Mouse (Mus musculus): ENCODE results near the gene Ccdc184.

Gene Ccdc184

GRCm38 (mm10) chr15:98166963-98167644 is at the start of gene Ccdc184:
Ccdc184 (plus strand) TSS chr15:98167158.
- DNase-seq, result no peak

DNA sequence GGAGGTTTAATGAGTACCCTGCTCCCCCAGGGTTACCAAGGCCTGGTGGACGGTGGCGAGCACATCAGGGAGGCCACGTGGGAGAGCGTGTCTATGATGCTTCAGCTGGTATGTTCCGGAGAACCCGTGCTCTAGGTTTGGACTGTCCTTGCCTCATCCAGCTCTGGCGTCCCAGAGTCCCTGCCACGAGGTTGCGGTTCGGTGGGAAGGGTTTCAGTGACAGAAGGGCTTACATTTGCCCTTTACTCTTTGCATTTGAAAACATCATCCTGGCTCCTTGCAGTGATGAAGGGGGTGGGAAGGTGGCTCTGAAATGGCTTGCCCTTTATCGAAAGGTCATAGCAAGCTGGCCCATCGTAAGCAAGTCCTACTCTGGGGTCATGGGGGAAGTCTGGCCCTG is 47.6 kb upstream of the Ccdc184 start:
- DNase-seq, result no peak

- no peak for DNase-seq
Measured at GRCm38 (mm10) chr15:98120831-98121230, 46.1 kb upstream of the Ccdc184 start.

DNA sequence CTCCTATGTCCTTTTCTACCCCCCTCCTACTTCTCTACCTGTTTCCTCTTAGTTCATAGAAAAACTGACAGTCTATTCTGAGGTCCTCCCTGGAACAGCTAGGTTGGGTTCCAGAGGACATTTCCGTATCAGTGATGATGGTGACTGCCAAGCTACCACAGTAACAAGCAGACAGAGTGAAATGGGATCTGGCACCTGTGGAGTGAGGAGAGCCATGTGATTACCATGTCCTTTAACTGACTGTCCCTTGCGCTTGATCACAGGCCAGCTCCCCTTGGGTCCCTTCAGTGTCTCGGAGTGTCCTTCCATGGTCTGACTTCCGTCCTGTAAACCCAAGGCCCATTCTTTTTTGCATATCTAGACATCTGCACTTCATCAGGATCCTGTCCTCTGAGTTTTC is 36.0 kb upstream of the Ccdc184 start:
- DNase-seq, result no peak

GRCm38 (mm10) chr15:98131451-98131850 is 35.5 kb upstream of the Ccdc184 start:
- DNase-seq, result no peak

- no peak for DNase-seq
Measured at GRCm38 (mm10) chr15:98131942-98132655, 34.9 kb upstream of the Ccdc184 start.

DNA sequence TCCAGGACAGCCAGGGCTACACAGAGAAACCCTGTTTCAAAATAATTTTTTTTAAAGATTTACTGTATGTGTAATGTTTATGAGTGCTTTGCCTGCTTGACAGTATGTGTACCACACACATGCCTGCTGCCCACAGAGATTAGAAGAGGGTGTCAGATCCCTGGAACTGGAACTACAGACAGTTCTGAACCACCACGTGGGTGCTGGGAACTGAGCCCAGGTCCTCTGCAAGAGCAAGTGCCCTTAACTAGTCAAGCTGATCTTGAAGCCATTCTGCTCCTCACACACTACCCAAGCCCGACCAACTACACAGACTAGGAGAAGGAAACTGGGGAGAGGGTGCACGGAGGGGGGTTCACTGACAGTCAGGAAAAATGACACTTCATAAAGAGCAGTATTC is 33.5 kb upstream of the Ccdc184 start:
- no peak for DNase-seq

- no peak for DNase-seq
Measured at GRCm38 (mm10) chr15:98134034-98134433, 32.9 kb upstream of the Ccdc184 start.

DNA sequence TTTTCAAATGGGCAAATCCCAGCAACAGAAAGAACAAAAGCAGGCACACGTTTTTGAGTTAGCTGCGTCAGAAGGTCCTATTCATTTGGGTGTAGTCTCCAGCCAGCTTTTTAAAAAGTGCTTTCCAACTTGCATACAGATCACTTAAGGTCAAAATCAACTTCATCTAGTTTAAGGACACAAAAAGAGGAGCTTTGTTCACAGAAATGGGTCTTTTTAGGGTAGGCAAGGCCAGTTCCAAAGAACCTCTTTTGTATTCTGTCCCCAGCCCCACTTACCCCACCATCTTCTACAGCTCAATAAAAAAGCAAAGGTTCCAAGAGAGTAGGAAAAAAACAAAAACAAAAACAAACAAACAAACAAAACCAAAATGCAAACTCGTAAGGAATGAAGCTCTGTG is 32.3 kb upstream of the Ccdc184 start:
- DNase-seq, result no peak

DNA sequence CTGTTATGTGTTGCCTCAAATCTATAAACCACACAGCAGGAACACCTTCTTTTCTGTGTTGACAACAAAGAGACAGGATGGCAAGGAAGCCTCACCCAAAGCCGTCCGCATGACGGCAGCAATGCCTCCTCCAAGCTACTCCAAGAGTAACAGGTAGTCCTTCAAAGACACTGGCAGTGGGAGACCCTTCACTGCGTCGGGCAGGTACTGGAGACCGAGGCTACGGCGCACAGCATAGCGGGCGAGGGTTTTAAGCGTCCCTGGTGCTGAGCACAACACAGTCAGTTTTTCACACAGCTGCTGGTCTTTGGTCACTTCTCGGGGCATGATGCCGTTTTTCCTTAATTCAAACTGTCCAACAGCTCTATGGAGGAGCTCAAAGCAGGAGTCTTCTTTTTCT is 31.3 kb upstream of the Ccdc184 start:
- no peak for DNase-seq

DNA sequence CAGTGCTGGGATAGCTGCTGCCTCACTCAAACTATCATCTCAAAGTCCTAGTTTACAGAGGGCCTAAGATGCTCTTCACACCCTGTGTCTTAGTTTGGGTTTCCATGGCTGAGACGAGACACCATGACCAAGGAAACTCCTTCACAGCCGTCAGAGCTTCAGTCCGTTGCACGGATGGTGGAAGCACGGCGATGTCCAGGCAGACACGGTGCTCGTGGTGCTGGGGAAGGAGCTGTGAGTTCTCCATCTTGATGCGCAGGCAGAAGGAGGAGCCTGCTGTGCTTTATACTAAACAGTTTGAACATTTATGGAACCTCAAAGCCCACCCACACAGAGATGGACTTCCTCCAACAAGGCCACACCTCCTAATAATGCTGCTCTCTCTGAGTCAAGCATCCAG is 30.1 kb upstream of the Ccdc184 start:
- DNase-seq, result no peak

GRCm38 (mm10) chr15:98139763-98140162 is 27.2 kb upstream of the Ccdc184 start:
- no peak for DNase-seq

DNA sequence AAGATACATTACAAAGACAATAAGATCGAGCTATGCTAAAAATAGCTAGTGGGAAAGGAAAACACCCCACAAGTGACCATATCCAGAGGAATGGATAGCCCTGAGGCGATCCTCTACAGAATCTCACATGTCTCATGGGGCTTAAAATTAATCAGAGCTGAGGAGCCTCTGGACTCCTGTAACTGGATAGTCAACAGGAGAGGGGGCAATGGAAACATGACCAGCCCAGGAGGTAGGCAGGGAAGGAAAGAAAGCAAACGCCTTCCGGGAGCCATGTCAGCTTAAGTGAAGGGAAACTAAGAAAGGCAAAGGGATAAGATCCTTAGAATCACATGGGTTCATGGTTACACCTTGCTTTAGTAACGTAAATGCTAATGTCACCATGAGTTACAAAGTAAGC is 26.1 kb upstream of the Ccdc184 start:
- no peak for DNase-seq

DNA sequence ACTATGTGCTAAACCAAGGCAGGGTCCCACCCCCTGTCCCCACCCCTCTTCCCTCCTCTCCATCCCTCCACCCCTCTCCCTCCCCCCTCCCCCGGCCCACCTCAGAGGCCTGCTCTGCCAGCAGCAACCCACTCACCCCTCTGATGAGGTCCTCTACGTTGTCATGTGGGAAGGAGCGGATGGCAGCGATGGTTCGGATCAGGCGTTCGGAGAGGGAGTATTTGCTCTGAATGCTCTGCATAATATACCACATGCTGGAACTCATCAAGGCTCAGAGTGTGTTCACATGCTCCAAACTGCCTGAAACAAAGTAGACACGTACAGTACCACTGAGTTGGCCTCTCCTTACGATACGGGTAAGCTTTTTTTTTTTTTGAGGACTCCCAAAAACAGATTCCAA is 24.4 kb upstream of the Ccdc184 start:
- no peak for DNase-seq

DNA sequence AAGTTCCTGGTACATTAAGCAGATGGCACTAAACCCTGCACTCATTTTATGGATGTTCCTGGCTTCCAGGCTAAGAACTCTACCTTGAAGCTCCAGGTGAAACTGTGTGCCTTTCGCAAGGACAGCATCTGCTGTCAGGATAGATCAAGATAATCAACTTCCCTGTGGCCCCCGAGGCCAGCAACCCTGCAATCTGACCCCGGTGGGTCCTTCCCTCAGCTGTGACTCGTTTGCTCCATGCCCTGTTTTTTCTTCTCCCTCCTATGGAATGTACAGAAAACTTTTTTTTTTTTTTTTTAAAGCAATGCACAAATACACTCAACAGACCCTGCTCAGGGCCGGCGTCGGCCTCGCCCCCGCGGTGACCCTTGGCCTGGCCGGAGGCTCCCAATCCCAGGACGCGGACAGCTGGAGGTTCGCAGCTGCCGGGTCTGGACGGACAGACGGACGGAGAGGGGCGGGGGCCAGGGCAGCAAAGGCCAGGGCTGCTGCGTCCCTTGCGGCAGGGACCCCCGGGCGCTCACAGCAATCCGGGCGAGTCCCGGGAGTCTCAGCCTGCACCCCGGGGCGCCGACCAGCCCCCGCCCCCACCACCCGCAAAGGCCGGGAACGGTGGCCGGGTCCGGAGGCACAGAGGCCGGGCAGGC is 22.0 kb upstream of the Ccdc184 start:
- DNase-seq, result peak in 1 of 2 experiments; percentile 64

DNA sequence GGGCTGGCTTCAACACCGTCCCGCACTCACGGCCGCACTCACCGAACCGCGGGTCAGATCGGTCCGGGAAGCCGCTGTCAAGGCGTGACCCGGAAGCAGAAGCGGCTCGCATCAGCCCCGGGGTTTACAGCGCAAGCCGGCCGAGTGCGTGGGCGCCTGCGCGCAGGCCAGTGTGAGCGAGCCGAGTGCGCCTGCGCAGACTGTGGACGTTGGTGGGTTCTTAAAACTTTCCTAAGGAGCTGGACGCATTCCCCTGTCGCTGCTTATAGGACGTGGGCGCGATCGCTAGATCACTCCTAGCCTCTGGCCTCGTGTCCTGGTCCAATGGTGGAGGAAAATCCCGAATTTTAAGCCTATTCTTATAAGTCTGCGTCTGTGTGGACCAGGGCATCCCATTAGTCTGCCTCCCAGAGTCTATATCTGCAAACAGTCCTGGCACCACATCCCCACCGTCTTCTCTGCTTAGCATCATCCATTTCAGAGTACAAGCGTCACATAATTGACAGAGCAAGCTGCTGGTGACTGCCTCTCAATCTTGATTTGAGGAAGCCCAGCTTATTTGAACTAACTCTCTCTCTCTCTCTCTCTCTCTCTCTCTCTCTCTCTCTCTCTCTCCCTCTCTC is 21.3 kb upstream of the Ccdc184 start:
- peak; percentile 95 for DNase-seq

- DNase-seq, result peak; percentile 50 to 52
Measured at GRCm38 (mm10) chr15:98148356-98148755, 18.6 kb upstream of the Ccdc184 start.

GRCm38 (mm10) chr15:98149166-98149602 is 17.8 kb upstream of the Ccdc184 start:
- DNase-seq, result no peak

DNA sequence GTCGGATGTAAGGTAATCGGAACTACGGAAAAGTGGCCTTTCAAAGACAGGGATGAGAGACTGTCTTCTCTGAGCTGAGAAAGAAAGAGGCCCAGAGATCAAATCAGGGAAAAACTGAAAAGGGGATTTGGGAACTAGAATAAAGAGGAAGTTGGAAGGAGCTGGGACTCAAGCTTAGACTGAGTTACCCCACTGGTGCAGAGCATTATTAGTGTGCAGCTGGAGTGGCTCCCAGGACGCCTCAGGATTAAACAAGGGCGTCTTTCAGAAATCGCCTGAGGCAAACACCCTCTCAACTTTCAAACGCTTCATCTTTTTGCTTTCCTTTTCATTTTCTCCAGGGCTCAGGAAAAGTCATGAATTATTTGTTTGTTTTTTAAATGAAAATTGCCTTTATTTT is 14.0 kb upstream of the Ccdc184 start:
- no peak for DNase-seq

GRCm38 (mm10) chr15:98153625-98154024 is 13.3 kb upstream of the Ccdc184 start:
- peak; percentile 37 to 45 for DNase-seq

- DNase-seq, result no peak
Measured at GRCm38 (mm10) chr15:98154146-98154545, 12.8 kb upstream of the Ccdc184 start.

DNA sequence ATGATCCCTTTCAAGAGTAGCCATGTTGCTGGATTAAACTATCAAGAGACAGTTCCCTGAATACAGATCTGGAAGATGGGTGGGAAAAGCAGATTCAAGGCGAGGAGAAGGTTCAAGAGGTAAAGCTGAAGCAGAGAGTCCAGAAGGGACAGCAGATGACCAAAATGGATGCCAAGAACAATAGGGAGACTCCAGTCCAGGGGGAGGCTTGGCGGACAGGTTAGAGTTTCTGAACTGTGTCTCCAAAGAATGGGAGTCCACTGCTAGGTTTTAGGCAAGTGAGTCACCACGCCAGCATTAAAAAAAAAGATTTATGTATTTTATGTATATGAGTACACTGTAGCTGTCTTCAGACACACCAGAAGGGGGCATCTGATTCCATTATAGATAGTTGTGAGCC is 12.3 kb upstream of the Ccdc184 start:
- no peak for DNase-seq

GRCm38 (mm10) chr15:98155272-98155671 is 11.7 kb upstream of the Ccdc184 start:
- DNase-seq, result no peak

GRCm38 (mm10) chr15:98155944-98156343 is 11.0 kb upstream of the Ccdc184 start:
- no peak for DNase-seq
